Mouse (Mus musculus) sigmoid colon, adult 10 weeks (tissue): Measurements from ENCODE around the gene Prima1. TPM values are rescaled to one million over a fixed set of nuclear protein-coding genes. Genes with fewer than 3 reads are reported as not detected.

Experiments
- polyA plus RNA-seq: library from polyadenylated mRNA; stranded (reverse); fragments of 350-450 nt; fragmentation: Illumina TruSeq; extraction: RNeasy Lipid Tissue Mini Kit (QIAGEN cat#74804); gene quantifications from one replicate; pipeline ENCODE4 v1.2.3, GENCODE M21; 2014; ENCODE audit warnings: low read depth, low replicate concordance

The Prima1 gene
- polyA plus RNA-seq, result not detected

DNA sequence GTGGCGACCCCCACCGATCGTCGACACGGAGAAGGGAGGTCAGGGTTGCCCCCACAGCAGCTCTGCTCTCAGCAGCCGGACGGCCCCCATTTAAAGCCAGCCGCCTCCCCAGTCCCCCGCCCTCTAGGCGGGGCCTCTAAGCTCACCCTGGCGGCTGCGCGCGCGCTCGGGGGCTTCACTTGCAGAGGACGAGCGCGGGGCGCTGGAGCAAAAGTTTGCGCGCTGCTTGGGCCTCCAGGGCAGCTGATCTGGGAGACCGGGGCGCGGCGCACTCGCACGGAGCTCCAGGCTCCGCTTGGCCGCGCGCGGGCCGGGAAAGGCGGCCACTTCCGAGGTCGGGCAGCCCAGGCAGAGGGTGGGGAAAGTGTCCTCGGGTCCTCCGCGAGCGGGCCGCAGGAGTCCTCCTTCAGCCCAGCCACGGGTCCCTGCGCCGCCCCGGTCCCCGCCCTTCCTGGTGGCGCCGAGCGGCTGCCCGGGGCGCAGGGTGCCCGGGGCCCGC, at the start of gene Prima1:
Gene Prima1 (minus strand): TSS at position 68 of the 499 bp plus-strand sequence.

Other genes starting within 250 kb of the Prima1 start
- not detected for gene Fam181a, start 68.8 kb upstream of the Prima1 start, polyA plus RNA-seq
- gene Asb2, start 113.9 kb upstream of the Prima1 start, polyA plus RNA-seq, result 0.38 TPM
- gene Otub2, start 146.5 kb upstream of the Prima1 start, polyA plus RNA-seq, result 1.1 TPM
- gene 9330161L09Rik, start 165.7 kb upstream of the Prima1 start, polyA plus RNA-seq, result 0.47 TPM
- 25.0 TPM for gene Ddx24, start 183.7 kb upstream of the Prima1 start, polyA plus RNA-seq
- gene Ifi27, start 192.1 kb upstream of the Prima1 start, polyA plus RNA-seq, result 37.5 TPM
- 10.3 TPM for gene Ifi27l2a, start 201.5 kb upstream of the Prima1 start, polyA plus RNA-seq
- gene Ifi27l2b, start 215.1 kb upstream of the Prima1 start, polyA plus RNA-seq, result 52.6 TPM